In the genomic region with DNA sequence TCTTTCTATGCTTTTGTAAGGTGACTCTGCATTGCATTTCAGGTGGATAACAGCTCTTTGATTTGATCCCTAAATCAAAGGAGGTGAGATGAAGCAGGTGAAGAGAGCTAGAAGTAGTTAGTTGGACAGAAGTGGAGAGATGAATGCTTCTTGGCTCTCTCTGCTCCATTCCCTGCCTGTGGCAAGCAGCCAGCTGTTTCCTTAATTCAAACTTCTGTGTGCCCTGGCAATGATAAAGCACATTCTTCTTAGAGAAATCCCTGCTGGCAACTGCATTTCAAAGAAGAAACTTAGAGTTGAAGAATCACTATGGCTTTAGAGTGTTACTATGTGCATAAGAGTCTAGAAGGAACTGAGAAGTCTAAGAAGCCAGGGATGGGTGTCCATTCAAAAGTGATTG, we compare ENCODE assay signal across 10 mouse cellular contexts.
A peak's percentile ranks its signal among the peaks of the same experiment; 100 is the strongest.
DNase-seq lines count a peak whose midpoint lies in the region; ATAC-seq and TF ChIP-seq lines count a peak whose summit lies in the region.
"Had no signal": no experiment of that assay in that cellular context is flagged by ENCODE, and none has a peak within 500 bp of the region (broad histone marks: within the 10 kb centered on the region; RNA-seq: fewer than 3 reads in every experiment).

No protein-coding gene starts in this region.

- H3K27me3 ChIP-seq in heart, embryonic 12.5 days (replicated peaks), result no peaks in the 10 kb centered on the region
- no peaks in the 10 kb centered on the region for H3K27me3 ChIP-seq in midbrain, postnatal 0 days (ENCODE audit: insufficient read depth, low read length)
- no peaks in the 10 kb centered on the region for H3K27me3 ChIP-seq in midbrain, embryonic 15.5 days (replicated peaks)
- H3K27me3 ChIP-seq in embryonic facial prominence, embryonic 14.5 days (replicated peaks; ENCODE audit: control insufficient read depth, insufficient read depth, low read length), result no peaks in the 10 kb centered on the region
- H3K27me3 ChIP-seq: CH12.LX had no signal

- DNase-seq in heart, adult 18-20 months, result peak; percentile 18 to 42
- DNase-seq in midbrain, postnatal 0 days (ENCODE audit: low spot score), result peak; percentile 56
- DNase-seq in embryonic facial prominence, embryonic 14.5 days (ENCODE audit: low spot score), result peak; percentile 62
- DNase-seq in lung, postnatal 36 days, result peak; percentile 42
- DNase-seq in thymus, postnatal 4 days, result no peak
- DNase-seq in layer of hippocampus, adult 2 months (ENCODE audit: low spot score in 2 of 2), result no peak
- DNase-seq: thymus, adult 2 months had no signal

- peaks cover 27% of the 10 kb centered on the region for H3K4me1 ChIP-seq in heart, embryonic 12.5 days (replicated peaks)
- no peaks in the 10 kb centered on the region for H3K4me1 ChIP-seq in midbrain, postnatal 0 days (ENCODE audit: insufficient read depth, low read length)
- H3K4me1 ChIP-seq in midbrain, embryonic 15.5 days, result no peaks in the 10 kb centered on the region
- no peaks in the 10 kb centered on the region for H3K4me1 ChIP-seq in embryonic facial prominence, embryonic 14.5 days (ENCODE audit: control insufficient read depth, insufficient read depth, low read length)

- no peak overlapping the region for H3K4me2 ChIP-seq in heart, embryonic 12.5 days
- no peak overlapping the region for H3K4me2 ChIP-seq in midbrain, postnatal 0 days (ENCODE audit: low read depth, low read length, poor library complexity, severe bottlenecking)
- H3K4me2 ChIP-seq in midbrain, embryonic 15.5 days, result no peak overlapping the region
- no peak overlapping the region for H3K4me2 ChIP-seq in embryonic facial prominence, embryonic 14.5 days (ENCODE audit: low read depth, low read length)

- no peak overlapping the region for H3K27ac ChIP-seq in heart, embryonic 12.5 days (ENCODE audit: poor library complexity, severe bottlenecking)
- H3K27ac ChIP-seq in midbrain, postnatal 0 days (ENCODE audit: low read depth, low read length), result no peak overlapping the region
- H3K27ac ChIP-seq in midbrain, embryonic 15.5 days, result no peak overlapping the region
- H3K27ac ChIP-seq in embryonic facial prominence, embryonic 14.5 days (replicated peaks; ENCODE audit: low read depth, low read length), result no peak overlapping the region
- no peak overlapping the region for H3K27ac ChIP-seq in layer of hippocampus, adult 2 months

- no peak for TF ChIP-seq CTCF in midbrain, postnatal 0 days (IDR thresholded peaks at IDR 0.05)
- no peak for TF ChIP-seq CTCF in layer of hippocampus, adult 2 months (conservative IDR thresholded peaks at IDR 0.05)

- no peak for ATAC-seq in heart, embryonic 12.5 days (ENCODE audit: insufficient number of reproducible peaks, low FRiP score)
- no peak for ATAC-seq in midbrain, postnatal 0 days (ENCODE audit: low FRiP score)
- ATAC-seq in midbrain, embryonic 15.5 days (replicated peaks), result no peak
- ATAC-seq in embryonic facial prominence, embryonic 14.5 days (ENCODE audit: low read depth), result no peak

- no peaks in the 10 kb centered on the region for H3K9me3 ChIP-seq in heart, embryonic 12.5 days (replicated peaks)
- H3K9me3 ChIP-seq in midbrain, postnatal 0 days (ENCODE audit: low read length), result no peaks in the 10 kb centered on the region
- H3K9me3 ChIP-seq in midbrain, embryonic 15.5 days, result no peaks in the 10 kb centered on the region
- no peaks in the 10 kb centered on the region for H3K9me3 ChIP-seq in embryonic facial prominence, embryonic 14.5 days (ENCODE audit: control insufficient read depth, low read length)

- no peak overlapping the region for H3K4me3 ChIP-seq in heart, embryonic 12.5 days
- H3K4me3 ChIP-seq in midbrain, postnatal 0 days (ENCODE audit: low read depth, low read length), result no peak overlapping the region
- H3K4me3 ChIP-seq in midbrain, embryonic 15.5 days, result no peak overlapping the region
- H3K4me3 ChIP-seq in embryonic facial prominence, embryonic 14.5 days (ENCODE audit: low read depth, low read length), result no peak overlapping the region
- no peak overlapping the region for H3K4me3 ChIP-seq in layer of hippocampus, adult 2 months

- H3K36me3 ChIP-seq in heart, embryonic 12.5 days, result no peaks in the 10 kb centered on the region
- no peaks in the 10 kb centered on the region for H3K36me3 ChIP-seq in midbrain, postnatal 0 days (ENCODE audit: insufficient read depth, low read length)
- no peaks in the 10 kb centered on the region for H3K36me3 ChIP-seq in midbrain, embryonic 15.5 days (replicated peaks)
- no peaks in the 10 kb centered on the region for H3K36me3 ChIP-seq in embryonic facial prominence, embryonic 14.5 days (ENCODE audit: control insufficient read depth, insufficient read depth, low read length)

- H3K9ac ChIP-seq in heart, embryonic 12.5 days, result no peak overlapping the region
- H3K9ac ChIP-seq in midbrain, postnatal 0 days (replicated peaks; ENCODE audit: low read length, poor library complexity, severe bottlenecking), result no peak overlapping the region
- no peak overlapping the region for H3K9ac ChIP-seq in midbrain, embryonic 15.5 days
- no peak overlapping the region for H3K9ac ChIP-seq in embryonic facial prominence, embryonic 14.5 days (ENCODE audit: low read depth, low read length)

Comparison
In these comparisons a context has a peak if more than half of its experiments do, and no peak if none do; other contexts are left out.
1. DNase-seq: peak in heart, adult 18-20 months (2 of 2), midbrain, postnatal 0 days (single experiment), embryonic facial prominence, embryonic 14.5 days (single experiment) and lung, postnatal 36 days (single experiment); none in thymus, postnatal 4 days (single experiment) and layer of hippocampus, adult 2 months (0 of 2).